Mouse (Mus musculus) lung, embryonic 16.5 days (tissue): ENCODE results near the gene Gm20821. TPM values are rescaled to one million over a fixed set of nuclear protein-coding genes. Genes with fewer than 3 reads are reported as not detected.
"Not testable (repeated sequence)": the region's sequence is repeated elsewhere in the genome, so short reads cannot be mapped to it uniquely, and the experiment has no call there.

Experiments used
- ATAC-seq: fragments of 200-750 bp; cut with Nextera tagmentation; 2 replicates; pipeline ENCODE4 v1.8.0; 2017; ENCODE audit warnings: low read depth, mild to moderate bottlenecking, moderate library complexity
- H3K27ac ChIP-seq: fragments of 300-500 bp; sonication (generic); 2 replicates; pipeline ENCODE4 v1.5.1; 2014; ENCODE audit warnings: mild to moderate bottlenecking, control low read depth, low read length
- H3K27me3 ChIP-seq: fragments of 300-500 bp; sonication (generic); 2 replicates; pipeline ENCODE4 v1.6.1; 2014; ENCODE audit warnings: low read depth, low read length, mixed read lengths; ENCODE audit not compliant: control insufficient read depth, insufficient read depth
- H3K36me3 ChIP-seq: fragments of 300-500 bp; sonication (generic); 2 replicates; pipeline ENCODE4 v1.6.1; 2014; ENCODE audit warnings: low read length; ENCODE audit not compliant: control insufficient read depth, insufficient read depth
- H3K4me1 ChIP-seq: fragments of 300-500 bp; sonication (generic); replicated peaks from 2 replicates; pipeline ENCODE4 v1.6.1; 2014; ENCODE audit warnings: low read length, mixed read lengths; ENCODE audit not compliant: control insufficient read depth, insufficient read depth
- H3K4me2 ChIP-seq: fragments of 300-500 bp; sonication (generic); 2 replicates; pipeline ENCODE4 v1.6.1; 2014; ENCODE audit warnings: low read depth, low read length, control low read depth
- H3K4me3 ChIP-seq: fragments of 300-500 bp; sonication (generic); 2 replicates; pipeline ENCODE4 v1.5.1; 2014; ENCODE audit warnings: mild to moderate bottlenecking, low read length, control low read depth
- H3K9ac ChIP-seq: fragments of 300-500 bp; sonication (generic); 2 replicates; pipeline ENCODE4 v1.6.1; 2014; ENCODE audit warnings: low read length, control low read depth
- H3K9me3 ChIP-seq: fragments of 300-500 bp; sonication (generic); 2 replicates; pipeline ENCODE4 v1.6.1; 2016; ENCODE audit warnings: low read length; ENCODE audit not compliant: control insufficient read depth
- WGBS: fragments of 180-500 bp; shearing (Covaris S2); extraction: QIAGEN DNeasy Blood & Tissue Kit; methylation state at CpG from one replicate; pipeline ENCODE4 v1.1.7; 2014; 5-methylcytosine and 5-hydroxymethylcytosine counted together
- polyA plus RNA-seq: library from polyadenylated mRNA; unstranded; fragments of >200 nt; fragmentation: Nextera tagmentation; extraction: Ambion mirVana; gene quantifications from 2 replicates; pipeline ENCODE4 v1.2.1, GENCODE M21; 2015

The Gm20821 gene
- polyA plus RNA-seq, result not detected in 2 replicates

DNA sequence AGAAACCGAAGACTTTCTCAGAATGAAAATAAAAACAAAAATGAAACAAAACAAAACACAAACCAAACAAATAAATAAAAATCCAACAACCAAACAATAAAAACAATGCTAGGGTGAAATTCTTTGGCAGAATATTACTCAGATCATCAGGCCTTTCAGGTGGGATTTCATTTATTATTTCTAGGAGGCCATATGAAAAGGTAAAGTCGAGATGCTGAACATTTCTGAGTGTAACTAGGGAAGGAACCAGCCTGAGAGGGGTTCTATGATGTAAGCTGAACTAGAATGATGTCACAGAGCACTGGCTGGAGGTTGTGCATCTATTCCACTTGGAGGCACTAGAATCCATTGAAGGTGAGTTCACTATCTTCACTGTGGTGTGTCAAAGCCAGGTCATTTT lies at the start of gene Gm20821:
Gene Gm20821 (plus strand): TSS at position 301 of the 400 bp plus-strand sequence.
- H3K27ac ChIP-seq, H3K4me1 ChIP-seq, H3K4me3 ChIP-seq, H3K4me2 ChIP-seq, ATAC-seq, H3K36me3 ChIP-seq, H3K27me3 ChIP-seq, H3K9ac ChIP-seq, H3K9me3 ChIP-seq: not testable (repeated sequence)
- WGBS, result 38% methylated on average over 2 of the region's 2 CpGs
